Mouse (Mus musculus) Patski (cell line): ENCODE measurements around the gene 2010111I01Rik. TPM values are rescaled to one million over a fixed set of nuclear protein-coding genes. Genes with fewer than 3 reads are reported as not detected.

Experiments used
- ATAC-seq: fragments of 100-300 bp; one replicate; pipeline ENCODE4 v1.8.0; 2021
- CTCF ChIA-PET: fragments of 350-600 bp; sonication (Branson Sonifier 250); formaldehyde crosslinking; loops from one replicate; lab custom pipeline; 2022; ENCODE audit warnings: inconsistent platforms; lab: Charles Lee
- POLR2A ChIA-PET: fragments of 350-600 bp; sonication (Branson Sonifier 250); formaldehyde crosslinking; loops from one replicate; lab custom pipeline; 2022; ENCODE audit warnings: antibody characterized with exemption, inconsistent platforms; lab: Charles Lee
- DNase-seq: peaks from one replicate; pipeline ENCODE4 v3.0.0-alpha.2; 2011; ENCODE audit warnings: low read depth, low spot score
- H3K27me3 ChIP-seq: fragments of 371-371 bp; one replicate; pipeline ENCODE4 v1.5.1; 2021
- CTCF ChIP-seq: fragments of 100-300 bp; IDR thresholded peaks from one replicate; pipeline ENCODE4 v1.5.1; 2021
- in situ Hi-C: fragments of 300-500 bp; cut with MboI; formaldehyde crosslinking; loops from 3 replicates; pipeline ENCODE4 v1.11.1; 2018; ENCODE audit warnings: low pct_unique_long_range_greater_than_20kb, mixed read lengths
- polyA plus RNA-seq: library from polyadenylated mRNA; unstranded; gene quantifications from one replicate; pipeline ENCODE4 v1.2.3, GENCODE M21; 2021

The 2010111I01Rik gene
- polyA plus RNA-seq, 1 experiment from 2014 or later: 98.5 TPM

DNA sequence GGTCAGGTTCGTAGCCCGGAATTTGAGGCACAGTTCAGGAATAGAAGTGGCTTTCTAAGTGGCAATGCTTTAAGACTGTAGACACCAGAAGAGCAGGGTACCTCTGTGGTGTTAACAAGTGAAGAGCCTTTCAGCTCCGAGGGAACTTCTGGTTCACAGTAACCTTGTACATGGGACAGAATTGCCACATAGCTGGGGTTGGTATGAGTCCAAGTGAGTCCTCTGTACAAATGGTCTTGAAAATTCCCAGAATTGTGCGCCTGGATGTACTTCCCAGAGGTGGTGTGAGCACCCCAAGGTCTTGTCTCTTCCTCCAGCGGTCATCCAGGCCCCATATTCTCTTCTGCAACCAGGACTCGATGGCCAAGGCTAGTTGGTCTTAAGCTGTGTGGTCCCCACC is 326.3 kb downstream of the 2010111I01Rik start:
- ATAC-seq (no peak), DNase-seq (no peak)
- TF ChIP-seq CTCF: no peak
- H3K27me3 ChIP-seq: no peaks in the 10 kb centered on the region
- CTCF ChIA-PET: interaction anchor here (1.7 kb wide), 1 partner anchor 38 kb away, joined by 5 read pairs; no protein-coding TSS in a partner anchor
- POLR2A ChIA-PET: interaction anchor here (1.2 to 1.3 kb wide), 2 partner anchors 46 to 50 kb away, joined by 3 read pairs; no protein-coding TSS in a partner anchor
- in situ Hi-C loops: no loop called here

DNA sequence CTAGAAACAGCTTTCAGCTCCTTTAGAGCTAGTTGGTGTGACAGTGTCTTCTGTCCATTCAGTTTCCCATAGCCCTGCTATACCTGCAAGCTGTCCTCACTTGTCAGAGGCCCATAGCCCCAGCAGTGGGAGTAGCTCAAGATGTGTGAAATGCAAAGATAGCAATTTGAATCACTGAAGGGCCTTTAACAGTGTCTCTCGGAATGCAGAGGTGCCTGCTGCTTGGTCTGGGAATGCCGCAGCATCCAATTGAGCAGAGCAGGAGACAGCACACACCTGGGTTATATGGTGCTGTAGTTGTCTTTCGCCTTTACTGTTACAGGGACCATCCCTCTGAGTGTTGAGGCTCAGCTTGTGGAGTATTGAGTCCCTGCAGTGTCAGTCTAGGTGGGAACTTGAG is 329.0 kb downstream of the 2010111I01Rik start:
- TF ChIP-seq CTCF: no peak
- ChIA-PET CTCF (no interaction called here), POLR2A (interaction anchor here (1.1 kb wide), 1 partner anchor 53 kb away, joined by 3 read pairs; no protein-coding TSS in a partner anchor)
- no peaks in the 10 kb centered on the region for H3K27me3 ChIP-seq
- ATAC-seq (no peak), DNase-seq (no peak)
- in situ Hi-C loops: no loop called here

DNA sequence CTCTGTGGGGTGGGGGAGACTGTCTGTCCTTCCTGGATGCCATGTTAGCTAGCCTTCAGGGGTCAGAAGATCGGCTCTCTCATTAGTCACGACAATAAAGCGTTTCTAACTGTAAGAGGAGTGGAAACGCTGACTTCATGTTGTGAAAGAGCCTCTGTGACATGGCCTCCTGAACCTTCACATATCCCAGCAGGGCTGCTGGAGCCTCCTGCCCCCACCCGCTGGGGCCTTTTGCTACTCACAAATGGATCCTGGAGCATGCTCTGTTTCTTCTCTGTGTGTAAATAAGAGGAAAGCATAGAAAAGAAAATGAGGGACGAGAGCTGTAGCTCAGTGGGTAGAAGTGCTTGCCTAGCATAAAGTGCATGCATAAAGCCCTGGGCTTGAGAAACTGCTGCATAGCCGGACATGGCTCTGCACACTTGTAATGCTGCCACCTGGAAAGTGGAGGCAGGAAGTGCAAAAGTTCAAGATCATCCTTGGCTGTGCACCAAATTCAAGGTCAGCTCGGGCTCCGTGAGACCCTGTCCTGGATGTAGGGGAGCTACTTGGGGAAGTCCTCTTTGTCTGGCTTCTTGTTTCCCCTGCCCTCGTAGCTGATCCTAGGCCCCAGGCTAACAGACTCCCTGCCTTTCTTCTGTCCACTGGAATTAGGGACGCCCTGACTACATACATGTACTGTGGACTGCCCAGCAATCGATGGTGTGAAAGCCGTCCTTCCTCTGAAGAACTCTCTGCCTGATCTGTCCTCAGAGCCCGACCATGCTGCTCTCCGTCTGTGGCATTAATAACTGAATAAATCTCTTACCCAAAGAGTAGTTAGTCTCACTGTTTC is 329.9 kb downstream of the 2010111I01Rik start:
- POLR2A ChIA-PET: interaction anchor here (1.0 to 1.1 kb wide), 2 partner anchors 18 to 53 kb away, joined by 3 read pairs; no protein-coding TSS in a partner anchor
- CTCF ChIA-PET: interaction anchor here (1.0 to 1.5 kb wide), 2 partner anchors 12 to 248 kb away, joined by 4 to 7 read pairs; no protein-coding TSS in a partner anchor
- DNase-seq (no peak), ATAC-seq (peak; percentile 42)
- TF ChIP-seq CTCF: no peak
- in situ Hi-C loops: no loop called here
- no peaks in the 10 kb centered on the region for H3K27me3 ChIP-seq

DNA sequence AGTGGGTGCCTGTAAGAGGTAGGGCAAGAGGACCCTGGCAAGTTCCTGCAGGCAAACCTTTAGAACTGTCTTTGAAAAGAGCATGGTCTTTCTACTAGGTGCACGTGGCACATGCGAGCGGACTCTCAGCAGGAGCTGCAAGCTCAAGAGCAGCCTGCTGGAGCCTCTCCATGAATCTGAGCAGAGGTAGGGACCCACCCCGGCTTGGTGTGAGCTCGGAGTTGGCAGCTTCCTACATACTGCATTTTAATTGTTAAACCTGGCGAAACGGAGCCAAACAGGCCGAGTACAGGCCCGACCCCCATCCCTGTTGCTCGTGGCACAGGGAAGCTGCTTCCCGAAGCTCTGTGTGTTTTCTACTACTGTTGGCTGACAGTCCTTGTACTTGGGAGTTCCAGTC is 331.6 kb downstream of the 2010111I01Rik start:
- in situ Hi-C loops: no loop called here
- ATAC-seq: no peak
- no peak for TF ChIP-seq CTCF
- H3K27me3 ChIP-seq: no peaks in the 10 kb centered on the region
- DNase-seq: no peak
- POLR2A ChIA-PET: interaction anchor here (0.6 kb wide), 1 partner anchor 9 kb away, joined by 3 read pairs; no protein-coding TSS in a partner anchor
- CTCF ChIA-PET: interaction anchor here (2.0 kb wide), 1 partner anchor 11 kb away, joined by 6 read pairs; no protein-coding TSS in a partner anchor

DNA sequence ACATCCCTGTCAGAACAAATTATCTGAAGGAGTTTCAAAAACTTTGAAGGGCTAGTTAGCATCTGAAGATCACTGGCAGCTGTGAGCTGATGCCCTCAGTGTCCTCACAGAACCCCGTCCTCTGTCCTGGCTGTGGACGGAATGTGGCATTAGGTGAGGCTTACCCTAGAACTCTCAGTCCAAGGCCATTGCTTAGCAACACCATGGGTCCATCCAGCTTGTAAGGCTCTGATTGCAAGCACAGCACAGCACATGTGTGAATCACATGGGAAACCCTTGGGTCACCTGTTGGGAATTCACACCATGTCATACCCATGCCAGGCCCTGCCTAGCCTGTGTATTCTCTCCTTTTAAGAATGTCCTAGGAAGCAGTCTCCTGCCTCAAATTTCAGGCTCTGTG is 332.3 kb downstream of the 2010111I01Rik start:
- no peaks in the 10 kb centered on the region for H3K27me3 ChIP-seq
- ATAC-seq: no peak
- in situ Hi-C loops: no loop called here
- POLR2A ChIA-PET: no interaction called here
- TF ChIP-seq CTCF: no peak
- CTCF ChIA-PET: interaction anchor here (2.0 kb wide), 1 partner anchor 10 kb away, joined by 6 read pairs; no protein-coding TSS in a partner anchor
- no peak for DNase-seq

DNA sequence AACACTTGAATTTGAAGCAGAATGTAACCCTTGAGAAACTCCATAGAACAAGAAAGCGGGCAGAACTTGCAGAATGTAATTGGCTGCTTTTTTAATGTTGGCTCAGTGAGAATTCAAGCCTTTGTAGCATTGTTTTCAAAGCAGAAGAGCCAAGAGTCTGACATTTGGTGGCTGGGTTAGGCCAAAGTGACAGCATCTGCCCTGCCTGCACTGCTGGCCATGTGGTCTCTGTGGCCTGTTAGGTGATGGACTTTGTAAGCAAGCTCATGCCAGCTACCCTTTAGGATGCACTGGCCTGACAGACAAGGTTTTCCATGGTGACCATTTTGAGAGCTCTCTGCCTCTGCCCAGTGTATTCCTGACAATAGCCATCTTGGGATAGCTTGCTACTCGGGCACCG is 333.2 kb downstream of the 2010111I01Rik start:
- in situ Hi-C loops: no loop called here

DNA sequence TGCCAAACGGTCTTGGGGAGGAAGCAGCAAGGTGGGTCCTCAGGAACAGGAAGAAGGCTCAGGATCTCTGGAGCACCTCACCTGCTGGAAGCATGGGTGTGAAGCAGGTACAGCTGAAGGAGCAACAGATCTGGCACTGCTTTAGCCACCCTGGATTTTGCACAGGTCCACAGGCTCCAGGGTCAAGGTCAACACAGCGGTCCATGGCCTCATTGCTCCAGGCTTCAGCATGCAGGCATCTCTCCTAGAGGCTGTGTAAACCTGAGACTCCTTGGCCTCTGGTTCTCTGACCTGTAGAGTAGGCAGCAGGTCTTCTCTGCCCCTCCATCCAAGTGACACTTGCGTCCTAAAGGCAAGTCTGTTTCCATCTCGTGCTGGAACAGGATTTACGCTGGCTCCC is 334.2 kb downstream of the 2010111I01Rik start:
- CTCF ChIA-PET: interaction anchor here (1.5 to 1.9 kb wide), 2 partner anchors 252 to 253 kb away, joined by 5 to 6 read pairs; no protein-coding TSS in a partner anchor
- in situ Hi-C loops: no loop called here
- no peak for DNase-seq
- POLR2A ChIA-PET: no interaction called here
- H3K27me3 ChIP-seq: no peaks in the 10 kb centered on the region
- TF ChIP-seq CTCF: no peak
- ATAC-seq: no peak

More for the DNA sequence above, 333.2 kb downstream of the 2010111I01Rik start:
- DNase-seq (no peak), ATAC-seq (no peak)
- ChIA-PET CTCF (interaction anchor here (1.5 kb wide), 1 partner anchor 251 kb away, joined by 5 read pairs; no protein-coding TSS in a partner anchor), POLR2A (no interaction called here)
- no peak for TF ChIP-seq CTCF
- H3K27me3 ChIP-seq: no peaks in the 10 kb centered on the region

DNA sequence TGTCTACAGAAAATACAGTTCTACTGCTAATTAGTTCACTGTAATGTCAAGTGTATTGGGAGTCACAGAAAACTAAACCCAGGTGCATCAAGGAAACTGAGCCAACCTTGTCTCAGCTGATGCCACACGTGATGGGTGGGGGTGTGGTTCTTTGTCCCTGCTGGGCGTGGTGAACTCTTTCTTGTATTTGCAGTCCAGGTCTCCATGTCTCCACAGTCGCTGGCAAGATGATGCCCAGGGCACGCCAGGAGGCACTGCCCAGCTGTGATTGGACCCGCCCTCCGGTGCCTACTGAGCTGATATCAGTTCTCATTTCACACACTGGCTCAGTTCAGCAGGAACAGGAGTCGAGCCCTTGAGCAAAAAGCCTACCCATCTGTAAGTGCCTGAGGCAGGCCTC is 336.2 kb downstream of the 2010111I01Rik start:
- DNase-seq: no peak

DNA sequence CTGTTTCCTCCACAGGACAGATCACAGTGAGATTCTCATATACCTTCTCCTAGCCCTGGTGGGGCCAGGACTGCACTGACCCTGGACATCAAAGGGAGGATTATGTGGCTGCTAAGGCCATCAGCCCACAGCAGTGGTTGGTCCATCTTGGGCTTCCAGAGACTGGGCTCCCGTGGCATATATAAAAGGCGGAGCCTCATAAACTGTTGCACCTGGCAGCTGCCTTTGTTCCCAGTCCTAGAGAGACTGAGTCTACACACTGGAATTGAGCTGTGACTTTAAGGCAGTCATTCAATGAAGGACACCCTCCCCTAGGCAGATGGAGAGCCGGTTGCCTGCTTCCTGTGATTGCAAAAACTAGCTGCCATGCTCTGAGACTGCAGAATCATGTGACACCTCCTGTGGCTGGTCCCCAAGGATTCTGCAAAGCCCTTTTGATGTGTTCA is 337.1 kb downstream of the 2010111I01Rik start:
- no peak for TF ChIP-seq CTCF
- ChIA-PET CTCF (no interaction called here), POLR2A (no interaction called here)
- no peak for ATAC-seq
- DNase-seq: no peak
- no peaks in the 10 kb centered on the region for H3K27me3 ChIP-seq
- in situ Hi-C loops: no loop called here

More for the DNA sequence above, 336.2 kb downstream of the 2010111I01Rik start:
- POLR2A ChIA-PET: no interaction called here
- CTCF ChIA-PET: interaction anchor here (1.5 to 1.9 kb wide), 2 partner anchors 12 to 255 kb away, joined by 3 to 6 read pairs; no protein-coding TSS in a partner anchor
- H3K27me3 ChIP-seq: no peaks in the 10 kb centered on the region
- no peak for TF ChIP-seq CTCF
- ATAC-seq: no peak
- in situ Hi-C loops: no loop called here

DNA sequence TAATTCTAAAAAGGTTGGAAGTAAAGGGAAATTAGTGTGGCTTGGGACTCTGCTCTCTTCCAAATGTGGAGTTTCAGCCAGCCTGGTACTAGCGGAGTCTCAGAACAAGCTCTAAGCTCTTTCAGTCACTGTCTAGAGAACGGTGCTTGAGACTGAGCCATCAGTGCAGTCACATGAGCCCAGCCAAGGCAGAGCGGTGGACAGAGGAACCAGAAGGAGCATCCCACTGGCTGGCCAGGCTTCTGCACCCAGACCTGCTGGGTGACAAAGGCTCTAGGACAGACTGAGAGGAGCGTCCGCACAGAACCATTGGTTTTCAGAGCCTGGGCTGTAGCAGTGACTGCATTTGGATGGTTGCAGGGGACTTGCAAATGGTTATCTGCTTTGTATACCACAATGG is 337.7 kb downstream of the 2010111I01Rik start:
- H3K27me3 ChIP-seq: no peaks in the 10 kb centered on the region
- DNase-seq (no peak), ATAC-seq (no peak)
- in situ Hi-C loops: no loop called here
- CTCF ChIA-PET: interaction anchor here (1.3 kb wide), 1 partner anchor 255 kb away, joined by 4 read pairs; no protein-coding TSS in a partner anchor
- POLR2A ChIA-PET: interaction anchor here (0.6 kb wide), 1 partner anchor 122 kb away, joined by 6 read pairs; no protein-coding TSS in a partner anchor
- TF ChIP-seq CTCF: no peak
